Mouse (Mus musculus) hindbrain, embryonic 12.5 days (tissue): Measurements from ENCODE around the gene 4930452B06Rik. TPM values are rescaled to one million over a fixed set of nuclear protein-coding genes. Genes with fewer than 3 reads are reported as not detected.
A peak's percentile ranks its signal among the peaks of the same experiment; 100 is the strongest.

ENCODE experiments used
- ATAC-seq: fragments of 200-750 bp; cut with Nextera tagmentation; 2 replicates; pipeline ENCODE4 v1.8.0; 2017; ENCODE audit warnings: moderate TSS enrichment; ENCODE audit not compliant: low FRiP score
- H3K27ac ChIP-seq: fragments of 300-500 bp; sonication (generic); 2 replicates; pipeline ENCODE4 v1.5.1; 2016; ENCODE audit warnings: mild to moderate bottlenecking
- H3K27me3 ChIP-seq: fragments of 300-500 bp; sonication (generic); 2 replicates; pipeline ENCODE4 v1.6.1; 2016; ENCODE audit warnings: mild to moderate bottlenecking
- H3K36me3 ChIP-seq: fragments of 300-500 bp; sonication (generic); 2 replicates; pipeline ENCODE4 v1.6.1; 2016; ENCODE audit warnings: mild to moderate bottlenecking
- H3K4me1 ChIP-seq: fragments of 300-500 bp; sonication (generic); 2 replicates; pipeline ENCODE4 v1.6.1; 2016
- H3K4me2 ChIP-seq: fragments of 300-500 bp; sonication (generic); replicated peaks from 2 replicates; pipeline ENCODE4 v1.6.1; 2016; ENCODE audit warnings: mild to moderate bottlenecking
- H3K4me3 ChIP-seq: fragments of 300-500 bp; sonication (generic); 2 replicates; pipeline ENCODE4 v1.5.1; 2016; ENCODE audit warnings: mild to moderate bottlenecking
- H3K9ac ChIP-seq: fragments of 300-500 bp; sonication (generic); 2 replicates; pipeline ENCODE4 v1.6.1; 2016; ENCODE audit warnings: mild to moderate bottlenecking, moderate library complexity
- H3K9me3 ChIP-seq: fragments of 300-500 bp; sonication (generic); replicated peaks from 2 replicates; pipeline ENCODE4 v1.6.1; 2016; ENCODE audit warnings: mild to moderate bottlenecking
- WGBS: fragments of 180-500 bp; shearing (Covaris S2); methylation state at CpG from one replicate; pipeline ENCODE4 v1.1.7; 2016; 5-methylcytosine and 5-hydroxymethylcytosine counted together
- polyA plus RNA-seq: library from polyadenylated mRNA; unstranded; fragments of >200 nt; fragmentation: Nextera tagmentation; extraction: Ambion mirVana; gene quantifications from 2 replicates; pipeline ENCODE4 v1.2.1, GENCODE M21; 2016

Gene 4930452B06Rik
- polyA plus RNA-seq, 1 experiment from 2014 or later, result 9.1 TPM

DNA sequence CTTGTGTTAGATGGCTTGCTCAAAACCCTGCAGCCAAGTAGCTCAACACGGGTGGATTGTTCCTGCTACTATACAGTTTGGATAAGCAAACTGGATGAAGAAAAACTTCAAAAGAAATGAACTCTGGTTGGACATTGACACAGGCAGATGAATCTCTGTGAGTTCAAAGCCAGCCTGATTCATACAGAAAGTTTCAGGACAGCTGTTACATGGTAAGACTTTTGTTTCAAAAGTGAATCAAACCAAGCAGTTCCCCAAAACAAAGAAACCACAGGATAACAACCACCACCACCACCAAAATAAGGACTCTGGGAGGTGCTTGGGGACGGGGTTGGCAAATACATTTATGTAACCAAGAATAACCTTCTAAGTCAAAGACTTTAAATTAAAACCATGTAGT lies 193.2 kb downstream of the 4930452B06Rik start:
- Histone ChIP-seq H3K9ac (no peak overlapping the region), H3K27me3 (no peaks in the 10 kb centered on the region), H3K9me3 (no peaks in the 10 kb centered on the region), H3K27ac (no peak overlapping the region), H3K4me3 (no peak overlapping the region), H3K4me2 (no peak overlapping the region), H3K36me3 (no peaks in the 10 kb centered on the region), H3K4me1 (no peaks in the 10 kb centered on the region)
- ATAC-seq, result no peak
- 84% methylated on average over 2 of the region's 2 CpGs for WGBS

- Histone ChIP-seq H3K36me3 (no peaks in the 10 kb centered on the region), H3K27me3 (no peaks in the 10 kb centered on the region), H3K4me3 (no peak overlapping the region), H3K27ac (no peak overlapping the region), H3K4me1 (no peaks in the 10 kb centered on the region), H3K9ac (no peak overlapping the region), H3K9me3 (no peaks in the 10 kb centered on the region), H3K4me2 (no peak overlapping the region)
- 74% methylated on average over 14 of the region's 14 CpGs for WGBS
- ATAC-seq, result no peak
Measured at GRCm38 (mm10) chr14:8464401-8465154, 201.5 kb downstream of the 4930452B06Rik start.

GRCm38 (mm10) chr14:8462973-8463372 lies 203.1 kb downstream of the 4930452B06Rik start:
- H3K4me2 ChIP-seq, result no peak overlapping the region
- H3K27me3 ChIP-seq, result no peaks in the 10 kb centered on the region
- no peaks in the 10 kb centered on the region for H3K4me1 ChIP-seq
- ATAC-seq, result no peak
- H3K9ac ChIP-seq, result no peak overlapping the region
- no peak overlapping the region for H3K4me3 ChIP-seq
- H3K27ac ChIP-seq, result no peak overlapping the region
- H3K9me3 ChIP-seq, result no peaks in the 10 kb centered on the region
- H3K36me3 ChIP-seq, result no peaks in the 10 kb centered on the region
- 85% methylated on average over 4 of the region's 4 CpGs for WGBS

GRCm38 (mm10) chr14:8462321-8462909 lies 203.6 kb downstream of the 4930452B06Rik start:
- Histone ChIP-seq H3K4me2 (no peak overlapping the region), H3K4me3 (no peak overlapping the region), H3K9me3 (no peaks in the 10 kb centered on the region), H3K36me3 (no peaks in the 10 kb centered on the region), H3K9ac (no peak overlapping the region), H3K27ac (no peak overlapping the region), H3K27me3 (no peaks in the 10 kb centered on the region), H3K4me1 (no peaks in the 10 kb centered on the region)
- 78% methylated on average over 6 of the region's 6 CpGs for WGBS
- no peak for ATAC-seq

- peak; percentile 83 for ATAC-seq
- Histone ChIP-seq H3K9ac (no peak overlapping the region), H3K4me1 (no peaks in the 10 kb centered on the region), H3K4me2 (0 out of 2 replicates have a peak overlapping the region, but pooled peaks have one; percentile 22), H3K36me3 (no peaks in the 10 kb centered on the region), H3K9me3 (no peaks in the 10 kb centered on the region), H3K4me3 (no peak overlapping the region), H3K27me3 (no peaks in the 10 kb centered on the region), H3K27ac (no peak overlapping the region)
- 42% methylated on average over 19 of the region's 19 CpGs for WGBS
Measured at GRCm38 (mm10) chr14:8460226-8461129, 205.6 kb downstream of the 4930452B06Rik start.

DNA sequence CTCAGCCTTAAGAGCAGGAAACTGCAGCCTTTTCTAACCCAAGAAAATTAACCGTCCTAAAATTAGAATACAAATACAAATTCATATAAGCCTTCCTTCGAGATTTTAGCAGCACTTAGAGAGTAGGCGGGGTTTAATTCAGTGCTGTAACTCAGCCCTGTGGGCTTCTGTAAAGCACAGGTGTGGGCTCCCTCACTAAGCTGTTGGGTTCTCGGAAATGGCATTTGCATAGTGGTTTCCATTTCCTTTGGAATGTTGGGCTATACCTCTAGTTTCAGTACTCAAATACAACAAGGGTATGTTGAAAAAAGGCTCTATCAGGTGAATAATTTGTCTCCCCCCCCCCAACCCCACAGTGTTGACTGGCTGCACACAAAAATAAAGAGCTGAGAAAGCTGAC lies 206.3 kb downstream of the 4930452B06Rik start:
- Histone ChIP-seq H3K36me3 (no peaks in the 10 kb centered on the region), H3K4me2 (no peak overlapping the region), H3K27ac (no peak overlapping the region), H3K9ac (no peak overlapping the region), H3K4me1 (no peaks in the 10 kb centered on the region), H3K4me3 (no peak overlapping the region), H3K9me3 (no peaks in the 10 kb centered on the region), H3K27me3 (no peaks in the 10 kb centered on the region)
- WGBS, result 68% methylated on average over 4 of the region's 4 CpGs
- no peak for ATAC-seq

- H3K9ac ChIP-seq, result no peak overlapping the region
- ATAC-seq, result no peak
- H3K4me2 ChIP-seq, result no peak overlapping the region
- no peaks in the 10 kb centered on the region for H3K27me3 ChIP-seq
- no peaks in the 10 kb centered on the region for H3K4me1 ChIP-seq
- H3K36me3 ChIP-seq, result no peaks in the 10 kb centered on the region
- WGBS, result 91% methylated on average over 4 of the region's 4 CpGs
- H3K9me3 ChIP-seq, result no peaks in the 10 kb centered on the region
- no peak overlapping the region for H3K4me3 ChIP-seq
- H3K27ac ChIP-seq, result no peak overlapping the region
Measured at GRCm38 (mm10) chr14:8451117-8451516, 214.9 kb downstream of the 4930452B06Rik start.

DNA sequence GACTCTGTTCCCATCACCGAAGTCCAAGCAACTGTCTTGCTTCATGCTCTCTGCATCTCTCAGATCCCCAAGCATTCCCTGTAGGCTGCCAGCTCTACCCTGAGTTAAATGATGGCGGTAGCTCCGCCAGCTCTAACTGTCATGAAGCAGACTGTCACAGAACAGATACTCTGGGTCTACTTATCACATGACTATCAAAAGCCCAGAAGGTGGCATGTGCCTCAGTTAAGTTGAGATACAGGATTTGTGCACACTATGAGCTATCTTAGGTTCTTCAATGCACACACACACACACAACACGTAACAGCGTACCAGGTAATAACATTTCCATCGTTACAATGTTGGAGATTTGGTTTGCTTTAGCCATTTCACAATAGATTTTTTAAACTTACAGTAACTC lies 215.7 kb downstream of the 4930452B06Rik start:
- ATAC-seq, result no peak
- Histone ChIP-seq H3K4me2 (no peak overlapping the region), H3K9ac (no peak overlapping the region), H3K27ac (no peak overlapping the region), H3K36me3 (no peaks in the 10 kb centered on the region), H3K9me3 (no peaks in the 10 kb centered on the region), H3K4me3 (no peak overlapping the region), H3K27me3 (no peaks in the 10 kb centered on the region), H3K4me1 (no peaks in the 10 kb centered on the region)
- 93% methylated on average over 6 of the region's 6 CpGs for WGBS

DNA sequence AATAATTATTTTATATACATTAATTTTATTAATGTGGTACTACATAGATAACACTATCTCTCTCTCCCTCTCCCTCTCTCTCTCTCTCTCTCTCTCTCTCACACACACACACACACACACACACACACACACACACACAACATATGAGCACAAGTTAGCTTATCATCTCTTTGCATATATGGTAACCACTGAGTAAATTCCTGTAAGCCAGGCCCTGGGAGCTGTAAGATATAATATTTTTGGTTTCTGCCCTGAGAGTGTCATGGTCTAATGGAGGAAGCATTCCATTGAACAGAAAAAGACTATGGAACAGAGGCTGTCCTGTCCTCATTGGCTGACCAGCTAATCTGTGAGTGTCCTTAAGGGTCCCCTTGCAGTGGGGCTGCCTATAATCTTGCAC lies 216.7 kb downstream of the 4930452B06Rik start:
- H3K36me3 ChIP-seq, result no peaks in the 10 kb centered on the region
- no peak overlapping the region for H3K4me3 ChIP-seq
- no peak overlapping the region for H3K4me2 ChIP-seq
- ATAC-seq, result no peak
- H3K9me3 ChIP-seq, result no peaks in the 10 kb centered on the region
- H3K27ac ChIP-seq, result no peak overlapping the region
- H3K9ac ChIP-seq, result no peak overlapping the region
- H3K4me1 ChIP-seq, result no peaks in the 10 kb centered on the region
- H3K27me3 ChIP-seq, result no peaks in the 10 kb centered on the region

DNA sequence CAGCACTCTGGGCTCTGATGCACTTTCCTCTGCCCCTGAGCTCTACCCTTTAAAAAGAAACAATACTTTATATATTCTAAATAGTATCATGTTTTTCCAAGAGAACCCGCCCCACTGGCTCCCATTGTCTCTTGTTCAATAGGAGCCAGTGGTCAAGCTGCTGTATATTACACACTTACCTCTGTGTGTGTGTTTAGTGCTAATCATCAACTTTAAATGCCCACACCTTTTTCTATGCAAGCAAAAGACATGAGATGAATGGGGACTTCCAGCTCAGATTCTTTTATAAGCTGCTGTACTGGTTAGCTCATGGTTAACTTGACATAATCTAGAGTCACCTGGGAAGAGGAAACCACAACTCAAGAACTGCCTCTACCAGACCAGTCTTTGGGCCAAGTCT lies 218.7 kb downstream of the 4930452B06Rik start:
- H3K4me2 ChIP-seq, result no peak overlapping the region
- H3K27ac ChIP-seq, result no peak overlapping the region
- ATAC-seq, result no peak
- H3K4me1 ChIP-seq, result no peaks in the 10 kb centered on the region
- no peaks in the 10 kb centered on the region for H3K36me3 ChIP-seq
- H3K27me3 ChIP-seq, result no peaks in the 10 kb centered on the region
- no peak overlapping the region for H3K9ac ChIP-seq
- H3K4me3 ChIP-seq, result no peak overlapping the region
- H3K9me3 ChIP-seq, result no peaks in the 10 kb centered on the region
- WGBS, result 83% methylated on average over 1 of the region's 1 CpGs

GRCm38 (mm10) chr14:8444363-8444762 lies 221.7 kb downstream of the 4930452B06Rik start:
- Histone ChIP-seq H3K36me3 (no peaks in the 10 kb centered on the region), H3K9ac (no peak overlapping the region), H3K27ac (no peak overlapping the region), H3K4me3 (no peak overlapping the region), H3K4me1 (no peaks in the 10 kb centered on the region), H3K4me2 (no peak overlapping the region), H3K27me3 (no peaks in the 10 kb centered on the region), H3K9me3 (no peaks in the 10 kb centered on the region)
- WGBS, result 87% methylated on average over 2 of the region's 2 CpGs
- no peak for ATAC-seq

- no peak overlapping the region for H3K4me3 ChIP-seq
- ATAC-seq, result no peak
- WGBS, result 78% methylated on average over 3 of the region's 3 CpGs
- H3K4me1 ChIP-seq, result no peaks in the 10 kb centered on the region
- no peak overlapping the region for H3K9ac ChIP-seq
- no peaks in the 10 kb centered on the region for H3K9me3 ChIP-seq
- no peaks in the 10 kb centered on the region for H3K36me3 ChIP-seq
- no peak overlapping the region for H3K27ac ChIP-seq
- no peak overlapping the region for H3K4me2 ChIP-seq
- H3K27me3 ChIP-seq, result no peaks in the 10 kb centered on the region
Measured at GRCm38 (mm10) chr14:8442691-8443090, 223.3 kb downstream of the 4930452B06Rik start.
